Mouse (Mus musculus): Measurements from ENCODE around the gene Rcbtb2. TPM values are rescaled to one million over a fixed set of nuclear protein-coding genes. Genes with fewer than 3 reads are reported as not detected.
"Not testable (repeated sequence)": the region's sequence is repeated elsewhere in the genome, so short reads cannot be mapped to it uniquely, and the experiment has no call there.

Rcbtb2 gene
- polyA plus RNA-seq, 1 experiment = 11.8 TPM

GRCm38 (mm10) chr14:73112186-73112840, 10.5 kb upstream of the Rcbtb2 start:
- 31% methylated on average over 12 of the region's 12 CpGs for WGBS
- DNase-seq (ENCODE audit: low read depth, low spot score) = no peak

GRCm38 (mm10) chr14:73114952-73115351, 7.9 kb upstream of the Rcbtb2 start:
- not testable (repeated sequence) for DNase-seq (ENCODE audit: low read depth, low spot score)
- WGBS = 90% methylated on average over 3 of the region's 3 CpGs

DNA sequence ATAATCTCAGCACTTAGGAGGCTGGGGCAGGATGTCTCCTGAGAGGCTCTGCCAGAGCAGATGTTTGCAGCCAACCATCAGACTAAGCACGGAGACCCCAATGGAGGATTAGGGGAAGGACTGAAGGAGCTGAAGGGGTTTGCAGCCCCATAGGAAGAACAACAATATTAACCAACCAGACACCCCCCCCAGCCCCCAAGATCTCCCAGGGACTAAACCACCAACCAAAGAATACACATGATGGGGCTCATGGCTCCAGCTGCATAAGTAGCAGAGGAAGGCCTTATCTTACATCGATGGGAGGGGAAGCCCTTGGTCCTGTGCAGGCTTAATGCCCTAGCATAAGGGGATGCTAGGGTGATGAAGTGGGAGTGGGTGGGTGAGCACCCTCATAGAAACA, 6.5 kb upstream of the Rcbtb2 start:
- 68% methylated on average over 2 of the region's 2 CpGs for WGBS
- no peak for DNase-seq (ENCODE audit: low read depth, low spot score)

DNA sequence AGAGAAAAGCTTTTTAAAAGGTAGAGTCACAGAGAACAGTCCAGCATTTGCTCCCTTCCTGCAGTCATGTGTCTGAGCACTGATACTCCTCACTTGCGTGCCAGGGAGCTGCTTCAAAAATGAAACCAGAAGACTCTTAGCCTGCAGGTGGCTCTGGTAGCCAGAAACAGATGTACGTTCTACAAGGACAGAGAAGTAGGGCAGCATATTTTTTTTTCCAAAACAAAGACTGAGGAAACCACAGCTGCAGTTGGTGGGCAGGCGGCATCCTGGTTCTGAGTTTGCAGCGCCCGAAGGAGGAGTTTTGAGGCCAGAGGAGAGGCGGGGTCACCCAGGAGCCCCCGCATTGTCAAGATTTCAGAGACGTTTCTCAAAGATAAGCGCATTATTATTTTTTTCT, 5.9 kb upstream of the Rcbtb2 start:
- DNase-seq (ENCODE audit: low read depth, low spot score) = no peak
- 14% methylated on average over 9 of the region's 9 CpGs for WGBS

- whole genome bisulfite sequencing = 67% methylated on average over 7 of the region's 7 CpGs
- no peak for DNase-seq (ENCODE audit: low read depth, low spot score)
Observed at GRCm38 (mm10) chr14:73117411-73118392, 5.1 kb upstream of the Rcbtb2 start.

DNA sequence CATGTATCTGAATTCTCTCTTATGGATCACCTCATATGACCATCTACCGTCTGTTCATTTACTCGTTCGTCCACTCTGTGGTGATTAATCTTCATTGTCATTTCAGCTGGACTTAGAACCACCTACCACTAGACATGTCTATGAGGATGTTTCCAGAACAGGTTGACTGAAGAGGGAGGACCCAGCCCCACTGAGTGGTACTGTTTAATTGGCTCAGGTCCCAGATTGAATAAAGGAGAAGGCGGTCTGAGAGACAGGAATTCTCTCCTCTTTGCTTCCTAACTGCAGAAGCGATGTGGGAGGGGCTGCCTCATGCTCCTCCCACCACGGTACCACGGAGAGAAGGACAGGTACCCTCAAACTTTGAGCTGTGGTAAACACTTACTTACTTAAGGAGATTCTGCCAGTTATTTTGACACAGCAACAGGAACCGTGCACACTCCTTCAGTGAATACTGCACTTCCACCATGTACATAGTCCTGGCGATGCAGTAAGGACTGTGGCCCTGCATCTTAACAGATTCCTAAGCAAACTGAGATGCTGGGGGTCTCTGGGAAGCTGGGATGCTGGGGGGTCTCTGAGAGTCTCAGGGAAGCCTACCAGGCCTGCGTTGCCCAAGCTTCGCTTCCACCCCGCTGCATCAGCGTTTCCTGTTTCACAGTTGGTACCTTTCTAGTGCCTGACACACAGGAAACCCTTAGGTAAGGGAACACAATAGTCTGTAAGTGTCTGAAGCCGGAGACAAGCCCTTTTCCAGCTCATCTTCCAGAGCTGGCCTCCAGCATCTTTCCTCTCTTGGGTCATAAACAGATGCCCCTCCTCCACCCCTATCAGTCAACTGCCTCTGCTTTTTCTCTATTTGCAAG, 4.1 kb upstream of the Rcbtb2 start:
- DNase-seq (ENCODE audit: low read depth, low spot score) = no peak

DNA sequence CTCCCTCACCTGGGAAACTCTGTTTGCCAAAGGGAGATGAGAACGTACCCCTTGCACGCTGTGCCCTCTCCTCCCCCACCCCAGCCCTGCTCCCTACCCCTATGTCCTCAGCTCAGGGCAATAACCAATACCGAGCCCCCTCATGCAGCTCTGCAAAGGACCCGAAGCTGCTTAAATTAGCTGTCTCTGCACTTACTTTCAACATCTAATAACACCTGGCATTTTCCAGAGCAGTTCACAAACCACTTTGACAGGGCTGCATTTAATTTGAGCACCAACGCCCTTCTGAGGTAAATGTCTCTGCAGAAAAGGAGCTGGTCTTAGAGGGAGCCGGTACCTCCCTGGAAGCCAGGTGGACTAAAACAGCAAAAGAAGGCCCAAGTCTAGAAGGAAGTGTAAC, 3.4 kb upstream of the Rcbtb2 start:
- DNase-seq (ENCODE audit: low read depth, low spot score) = no peak
- WGBS = 60% methylated on average over 6 of the region's 6 CpGs

More for the DNA sequence above, 4.1 kb upstream of the Rcbtb2 start:
- WGBS = 78% methylated on average over 14 of the region's 14 CpGs

DNA sequence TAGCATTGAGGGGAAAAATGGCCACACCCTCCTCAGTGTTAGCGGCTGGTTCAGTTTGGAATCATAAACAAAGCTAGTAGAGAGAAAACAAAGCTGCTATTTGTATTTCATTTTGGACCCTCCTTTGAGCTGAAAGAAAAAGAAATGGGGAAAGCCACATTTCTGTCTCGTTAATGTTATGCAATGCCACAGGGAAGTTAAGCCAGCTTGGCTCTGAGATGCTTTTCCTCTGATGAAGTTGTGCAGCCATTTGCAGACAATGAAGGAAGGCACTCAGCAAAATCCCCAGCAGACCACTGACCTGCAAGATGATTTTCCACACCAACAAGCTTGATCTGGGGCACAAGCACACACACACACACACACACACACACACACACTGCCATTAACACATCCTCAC, 2.9 kb upstream of the Rcbtb2 start:
- no peak for DNase-seq (ENCODE audit: low read depth, low spot score)
- WGBS = 40% methylated on average over 2 of the region's 2 CpGs

DNA sequence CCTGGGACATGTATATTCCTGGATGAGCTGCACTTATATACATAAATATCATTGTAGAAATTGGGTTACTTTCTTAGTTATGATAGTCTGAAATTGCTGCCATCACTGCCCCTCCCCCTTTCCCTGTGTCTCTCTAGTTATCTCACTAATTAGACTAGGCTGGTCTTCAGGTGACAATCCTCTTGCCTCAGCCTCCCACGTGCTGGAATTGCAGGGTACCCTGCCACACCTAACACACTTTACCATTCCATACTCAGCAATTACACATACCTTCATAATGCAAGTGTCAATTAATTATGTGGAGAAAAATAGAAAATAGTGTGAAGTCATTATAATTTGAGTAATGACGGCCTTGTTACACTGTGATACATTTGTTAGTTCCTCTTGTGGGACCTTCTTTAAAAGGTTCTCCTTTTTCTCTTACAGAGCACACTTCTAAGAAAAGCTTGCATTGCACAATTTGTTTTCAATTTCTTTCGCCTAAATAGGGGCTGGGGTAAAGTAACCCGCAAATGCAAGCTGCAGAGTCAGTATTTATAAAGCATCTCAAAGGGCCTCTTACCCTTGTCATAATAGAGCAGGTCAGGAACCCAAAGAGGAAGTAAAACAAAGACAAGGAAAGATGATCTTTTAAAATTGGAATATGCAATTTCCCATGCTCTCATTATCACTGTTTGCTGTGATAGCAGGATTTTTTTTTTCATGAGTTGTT, 470 bp upstream of the Rcbtb2 start:
- 55% methylated on average over 4 of the region's 4 CpGs for WGBS
- no peak for DNase-seq (ENCODE audit: low read depth, low spot score)

GRCm38 (mm10) chr14:73123381-73123780, 544 bp downstream of the Rcbtb2 start:
- WGBS = 91% methylated on average over 9 of the region's 9 CpGs
- DNase-seq (ENCODE audit: low read depth, low spot score) = no peak

GRCm38 (mm10) chr14:73123786-73124185, 949 bp downstream of the Rcbtb2 start:
- 73% methylated on average over 9 of the region's 9 CpGs for whole genome bisulfite sequencing
- DNase-seq (ENCODE audit: low read depth, low spot score) = no peak

DNA sequence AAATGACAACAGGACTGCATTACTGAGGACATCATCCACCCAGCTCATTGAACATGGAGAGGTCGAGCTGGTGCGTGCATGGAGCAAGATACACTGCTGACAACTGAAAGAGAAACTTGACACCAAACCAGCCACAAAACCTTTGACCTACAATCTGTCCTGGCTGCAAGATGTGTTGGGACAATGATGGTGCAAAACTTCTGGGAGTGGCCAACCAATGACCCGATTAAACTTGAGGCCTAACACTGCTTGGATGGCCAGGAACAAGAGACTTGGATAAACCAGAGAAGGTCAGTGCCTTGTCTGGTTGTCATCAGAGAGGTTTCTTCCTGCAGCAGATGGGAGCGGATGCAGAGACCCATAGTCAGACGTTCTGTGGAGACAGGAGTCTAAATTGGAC, 7.7 kb downstream of the Rcbtb2 start:
- no peak for DNase-seq (ENCODE audit: low read depth, low spot score)
- WGBS = 59% methylated on average over 5 of the region's 5 CpGs

- 76% methylated on average over 16 of the region's 16 CpGs for WGBS
- DNase-seq (ENCODE audit: low read depth, low spot score) = no peak
Observed at GRCm38 (mm10) chr14:73131856-73132410, 9.1 kb downstream of the Rcbtb2 start.

- WGBS = 62% methylated on average over 4 of the region's 4 CpGs
- no peak for DNase-seq (ENCODE audit: low read depth, low spot score)
Observed at GRCm38 (mm10) chr14:73132731-73133130, 9.9 kb downstream of the Rcbtb2 start.

GRCm38 (mm10) chr14:73137234-73137633, 14.4 kb downstream of the Rcbtb2 start:
- 72% methylated on average over 5 of the region's 5 CpGs for WGBS
- DNase-seq (ENCODE audit: low read depth, low spot score) = no peak

- DNase-seq (ENCODE audit: low read depth, low spot score) = no peak
- WGBS = 95% methylated on average over 7 of the region's 7 CpGs
Observed at GRCm38 (mm10) chr14:73138483-73138882, 15.6 kb downstream of the Rcbtb2 start.

GRCm38 (mm10) chr14:73139866-73140265, 17.0 kb downstream of the Rcbtb2 start:
- DNase-seq (ENCODE audit: low read depth, low spot score) = no peak
- 56% methylated on average over 5 of the region's 5 CpGs for WGBS

GRCm38 (mm10) chr14:73141800-73142199, 19.0 kb downstream of the Rcbtb2 start:
- WGBS = 85% methylated on average over 3 of the region's 3 CpGs
- no peak for DNase-seq (ENCODE audit: low read depth, low spot score)

- DNase-seq (ENCODE audit: low read depth, low spot score) = no peak
- WGBS = 5% methylated on average over 11 of the region's 11 CpGs
Observed at GRCm38 (mm10) chr14:73142421-73142895, 19.6 kb downstream of the Rcbtb2 start.
